Mouse (Mus musculus) heart, embryonic 16.5 days (tissue): Measurements from ENCODE around the gene Myo1d. TPM values are rescaled to one million over a fixed set of nuclear protein-coding genes. Genes with fewer than 3 reads are reported as not detected.

Experiments used
- ATAC-seq: fragments of 200-750 bp; cut with Nextera tagmentation; replicated peaks from 2 replicates; pipeline ENCODE4 v1.8.0; 2017; ENCODE audit warnings: moderate number of reproducible peaks; ENCODE audit not compliant: insufficient read depth, low FRiP score; ENCODE audit errors: extremely low read depth
- H3K27ac ChIP-seq: fragments of 300-500 bp; sonication (generic); 2 replicates; pipeline ENCODE4 v1.5.1; 2014; ENCODE audit warnings: mild to moderate bottlenecking, low read length, control low read depth, moderate library complexity
- H3K27me3 ChIP-seq: fragments of 300-500 bp; sonication (generic); 2 replicates; pipeline ENCODE4 v1.6.1; 2014; ENCODE audit warnings: low read length, mixed read lengths; ENCODE audit not compliant: control insufficient read depth, insufficient read depth
- H3K36me3 ChIP-seq: fragments of 300-500 bp; sonication (generic); 2 replicates; pipeline ENCODE4 v1.6.1; 2014; ENCODE audit not compliant: control insufficient read depth, insufficient read depth
- H3K4me1 ChIP-seq: fragments of 300-500 bp; sonication (generic); 2 replicates; pipeline ENCODE4 v1.6.1; 2014; ENCODE audit warnings: low read length, mixed read lengths; ENCODE audit not compliant: control insufficient read depth, insufficient read depth
- H3K4me2 ChIP-seq: fragments of 300-500 bp; sonication (generic); 2 replicates; pipeline ENCODE4 v1.6.1; 2014; ENCODE audit warnings: low read depth, mild to moderate bottlenecking, control low read depth, low read length
- H3K4me3 ChIP-seq: fragments of 300-500 bp; sonication (generic); 2 replicates; pipeline ENCODE4 v1.5.1; 2014; ENCODE audit warnings: mild to moderate bottlenecking, control low read depth, low read length
- H3K9ac ChIP-seq: fragments of 300-500 bp; sonication (generic); 2 replicates; pipeline ENCODE4 v1.6.1; 2014; ENCODE audit warnings: low read length, control low read depth
- H3K9me3 ChIP-seq: fragments of 300-500 bp; sonication (generic); replicated peaks from 2 replicates; pipeline ENCODE4 v1.6.1; 2016; ENCODE audit warnings: low read length; ENCODE audit not compliant: control insufficient read depth
- WGBS: fragments of 180-500 bp; shearing (Covaris S2); extraction: QIAGEN DNeasy Blood & Tissue Kit; methylation state at CpG from one replicate; pipeline ENCODE4 v1.1.7; 2014; 5-methylcytosine and 5-hydroxymethylcytosine counted together
- polyA plus RNA-seq: library from polyadenylated mRNA; unstranded; fragments of >200 nt; fragmentation: Nextera tagmentation; extraction: Ambion mirVana; gene quantifications from 2 replicates; pipeline ENCODE4 v1.2.1, GENCODE M21; 2015

The Myo1d gene
- polyA plus RNA-seq, 1 experiment from 2014 or later = 7.5 TPM

- Histone ChIP-seq H3K9ac (no peak overlapping the region), H3K4me1 (no peaks in the 10 kb centered on the region), H3K9me3 (no peaks in the 10 kb centered on the region), H3K27me3 (no peaks in the 10 kb centered on the region), H3K27ac (no peak overlapping the region), H3K4me2 (no peak overlapping the region), H3K36me3 (no peaks in the 10 kb centered on the region), H3K4me3 (no peak overlapping the region)
- ATAC-seq = no peak
- 51% methylated on average over 7 of the region's 7 CpGs for WGBS
These were observed 9.9 kb upstream of the Myo1d start for GRCm38 (mm10) chr11:80789647-80790240.

- no peak overlapping the region for H3K4me3 ChIP-seq
- ATAC-seq = no peak
- 63% methylated on average over 5 of the region's 5 CpGs for WGBS
- H3K36me3 ChIP-seq = no peaks in the 10 kb centered on the region
- H3K27me3 ChIP-seq = no peaks in the 10 kb centered on the region
- H3K27ac ChIP-seq = no peak overlapping the region
- no peaks in the 10 kb centered on the region for H3K9me3 ChIP-seq
- no peak overlapping the region for H3K4me2 ChIP-seq
- peaks cover 6% of the 10 kb centered on the region; the same call in 1 of the 2 replicates for H3K4me1 ChIP-seq
- H3K9ac ChIP-seq = no peak overlapping the region
These were observed 5.8 kb upstream of the Myo1d start for GRCm38 (mm10) chr11:80785672-80786071.

- Histone ChIP-seq H3K4me2 (no peak overlapping the region), H3K27ac (no peak overlapping the region; the same call in 1 of the 2 replicates), H3K9ac (no peak overlapping the region), H3K36me3 (no peaks in the 10 kb centered on the region), H3K27me3 (no peaks in the 10 kb centered on the region), H3K9me3 (no peaks in the 10 kb centered on the region), H3K4me1 (peaks cover 9% of the 10 kb centered on the region; the same call in 1 of the 2 replicates), H3K4me3 (no peak overlapping the region)
- 11% methylated on average over 3 of the region's 3 CpGs for WGBS
- ATAC-seq = no peak
These were observed 4.5 kb upstream of the Myo1d start for GRCm38 (mm10) chr11:80784294-80784743.

GRCm38 (mm10) chr11:80783460-80783859 lies 3.6 kb upstream of the Myo1d start:
- Histone ChIP-seq H3K4me3 (no peak overlapping the region), H3K4me1 (peaks cover 11% of the 10 kb centered on the region), H3K36me3 (no peaks in the 10 kb centered on the region), H3K27me3 (no peaks in the 10 kb centered on the region), H3K27ac (no peak overlapping the region), H3K9ac (no peak overlapping the region), H3K9me3 (no peaks in the 10 kb centered on the region), H3K4me2 (no peak overlapping the region)
- WGBS = 55% methylated on average over 7 of the region's 7 CpGs
- no peak for ATAC-seq

- Histone ChIP-seq H3K27ac (no peak overlapping the region), H3K36me3 (no peaks in the 10 kb centered on the region), H3K27me3 (no peaks in the 10 kb centered on the region), H3K9me3 (no peaks in the 10 kb centered on the region), H3K4me1 (peaks cover 11% of the 10 kb centered on the region), H3K9ac (no peak overlapping the region), H3K4me2 (no peak overlapping the region), H3K4me3 (no peak overlapping the region)
- 88% methylated on average over 2 of the region's 2 CpGs for WGBS
- no peak for ATAC-seq
These were observed 1.7 kb upstream of the Myo1d start for GRCm38 (mm10) chr11:80781535-80781934.

GRCm38 (mm10) chr11:80778916-80779526 lies 804 bp downstream of the Myo1d start:
- Histone ChIP-seq H3K4me3 (peak overlapping the region; percentile 86), H3K9me3 (no peaks in the 10 kb centered on the region), H3K9ac (peak overlapping the region; percentile 81), H3K27ac (no peak overlapping the region), H3K36me3 (no peaks in the 10 kb centered on the region), H3K4me1 (peaks cover 6% of the 10 kb centered on the region), H3K4me2 (peak overlapping the region; percentile 70), H3K27me3 (no peaks in the 10 kb centered on the region)
- 4% methylated on average over 18 of the region's 18 CpGs for WGBS
- no peak for ATAC-seq

GRCm38 (mm10) chr11:80778157-80778556 lies 1.7 kb downstream of the Myo1d start:
- no peak overlapping the region for H3K4me3 ChIP-seq
- ATAC-seq = no peak
- no peak overlapping the region for H3K27ac ChIP-seq

GRCm38 (mm10) chr11:80777708-80778107 lies 2.1 kb downstream of the Myo1d start:
- Histone ChIP-seq H3K27me3 (no peaks in the 10 kb centered on the region), H3K9me3 (no peaks in the 10 kb centered on the region), H3K27ac (no peak overlapping the region), H3K4me3 (no peak overlapping the region), H3K4me2 (no peak overlapping the region), H3K9ac (no peak overlapping the region), H3K36me3 (no peaks in the 10 kb centered on the region), H3K4me1 (peaks cover 8% of the 10 kb centered on the region)
- ATAC-seq = no peak
- WGBS = 86% methylated on average over 2 of the region's 2 CpGs

More at GRCm38 (mm10) chr11:80778157-80778556, 1.7 kb downstream of the Myo1d start:
- 60% methylated on average over 6 of the region's 6 CpGs for WGBS
- H3K4me1 ChIP-seq = peaks cover 5% of the 10 kb centered on the region
- H3K9me3 ChIP-seq = no peaks in the 10 kb centered on the region
- no peaks in the 10 kb centered on the region for H3K36me3 ChIP-seq
- H3K27me3 ChIP-seq = no peaks in the 10 kb centered on the region
- H3K9ac ChIP-seq = no peak overlapping the region
- peak overlapping the region; percentile 15; the same call in 1 of the 2 replicates for H3K4me2 ChIP-seq

- H3K27me3 ChIP-seq = no peaks in the 10 kb centered on the region
- no peak overlapping the region for H3K4me3 ChIP-seq
- no peak overlapping the region for H3K9ac ChIP-seq
- no peak for ATAC-seq
- H3K9me3 ChIP-seq = no peaks in the 10 kb centered on the region
- H3K36me3 ChIP-seq = no peaks in the 10 kb centered on the region
- no peak overlapping the region for H3K27ac ChIP-seq
- no peak overlapping the region for H3K4me2 ChIP-seq
- 61% methylated on average over 3 of the region's 3 CpGs for WGBS
- peaks cover 9% of the 10 kb centered on the region for H3K4me1 ChIP-seq
These were observed 4.3 kb downstream of the Myo1d start for GRCm38 (mm10) chr11:80775535-80775934.
